Mouse (Mus musculus): ENCODE measurements around the gene Zfhx3. TPM values are rescaled to one million over a fixed set of nuclear protein-coding genes. Genes with fewer than 3 reads are reported as not detected.

Gene Zfhx3
- polyA plus RNA-seq, 1 experiment = 17.1 TPM

- Histone ChIP-seq H3K4me1 (ENCODE audit: control insufficient read depth, insufficient read depth, low read length) (peaks cover 23% of the 10 kb centered on the region), H3K27ac (ENCODE audit: insufficient read depth, low read depth, low read length) (no peak overlapping the region), H3K4me3 (ENCODE audit: insufficient read depth, low read length) (no peak overlapping the region)
- no peak for TF ChIP-seq CTCF (IDR thresholded peaks at IDR 0.05; ENCODE audit: low read depth, low read length)
- no peak for TF ChIP-seq POLR2A (IDR thresholded peaks at IDR 0.05; ENCODE audit: borderline replicate concordance, low read depth, low read length)
Measured at GRCm38 (mm10) chr8:108770334-108770733, 827.9 kb downstream of the Zfhx3 start.

DNA sequence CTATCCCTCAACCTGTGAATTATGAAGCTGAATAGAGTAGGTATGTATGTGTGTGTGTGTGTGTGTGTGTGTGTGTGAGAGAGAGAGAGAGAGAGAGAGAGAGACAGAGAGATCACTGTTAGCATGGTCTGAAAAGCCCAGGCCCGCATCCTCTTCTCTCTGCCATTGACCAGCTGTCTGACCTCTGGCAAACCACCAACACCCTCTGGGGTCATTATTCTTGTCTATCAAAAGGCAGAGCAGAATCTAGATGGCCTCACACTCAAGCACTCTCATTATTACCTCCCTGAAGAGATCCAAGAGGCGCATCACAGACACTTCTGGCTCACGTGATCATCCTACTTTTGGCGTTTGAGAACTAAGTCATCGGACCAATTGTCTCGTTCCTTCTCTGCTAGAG is 831.0 kb downstream of the Zfhx3 start:
- TF ChIP-seq CTCF (IDR thresholded peaks at IDR 0.05; ENCODE audit: low read depth, low read length) = no peak
- TF ChIP-seq POLR2A (IDR thresholded peaks at IDR 0.05; ENCODE audit: borderline replicate concordance, low read depth, low read length) = no peak
- Histone ChIP-seq H3K27ac (ENCODE audit: insufficient read depth, low read depth, low read length) (no peak overlapping the region), H3K4me1 (ENCODE audit: control insufficient read depth, insufficient read depth, low read length) (peaks cover 9% of the 10 kb centered on the region)

DNA sequence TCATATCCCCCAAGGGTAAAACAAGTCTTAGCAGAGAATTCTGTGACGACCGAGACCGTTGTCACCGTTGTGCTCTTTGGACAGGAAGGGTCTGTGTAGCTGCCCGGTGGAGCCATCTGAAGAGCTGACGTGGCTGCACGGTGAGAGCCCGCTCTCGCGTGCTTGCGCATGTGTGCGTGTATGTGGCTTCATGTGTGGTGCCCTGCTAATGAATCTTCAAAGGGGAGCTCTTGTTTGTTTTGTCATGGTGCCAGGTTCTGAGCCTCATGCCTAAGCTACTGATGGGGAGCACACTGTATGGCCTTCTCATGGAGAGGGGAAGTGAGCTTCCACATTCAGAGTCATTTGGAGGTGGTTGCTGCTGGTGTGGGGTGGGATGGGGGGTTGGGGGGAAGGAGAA is 835.6 kb downstream of the Zfhx3 start:
- TF ChIP-seq POLR2A (IDR thresholded peaks at IDR 0.05; ENCODE audit: borderline replicate concordance, low read depth, low read length) (no peak), CTCF (IDR thresholded peaks at IDR 0.05; ENCODE audit: low read depth, low read length) (no peak)
- Histone ChIP-seq H3K4me3 (ENCODE audit: insufficient read depth, low read length) (no peak overlapping the region), H3K4me1 (ENCODE audit: control insufficient read depth, insufficient read depth, low read length) (peaks cover 30% of the 10 kb centered on the region), H3K27ac (ENCODE audit: insufficient read depth, low read depth, low read length) (no peak overlapping the region)

More for the DNA sequence above, 831.0 kb downstream of the Zfhx3 start:
- H3K4me3 ChIP-seq (ENCODE audit: insufficient read depth, low read length) = no peak overlapping the region

GRCm38 (mm10) chr8:108778551-108778950 is 836.1 kb downstream of the Zfhx3 start:
- H3K4me1 ChIP-seq (ENCODE audit: control insufficient read depth, insufficient read depth, low read length) = peaks cover 35% of the 10 kb centered on the region
- TF ChIP-seq POLR2A (IDR thresholded peaks at IDR 0.05; ENCODE audit: borderline replicate concordance, low read depth, low read length) = no peak
- no peak for TF ChIP-seq CTCF (IDR thresholded peaks at IDR 0.05; ENCODE audit: low read depth, low read length)
- no peak overlapping the region for H3K27ac ChIP-seq (ENCODE audit: insufficient read depth, low read depth, low read length)
- no peak overlapping the region for H3K4me3 ChIP-seq (ENCODE audit: insufficient read depth, low read length)

DNA sequence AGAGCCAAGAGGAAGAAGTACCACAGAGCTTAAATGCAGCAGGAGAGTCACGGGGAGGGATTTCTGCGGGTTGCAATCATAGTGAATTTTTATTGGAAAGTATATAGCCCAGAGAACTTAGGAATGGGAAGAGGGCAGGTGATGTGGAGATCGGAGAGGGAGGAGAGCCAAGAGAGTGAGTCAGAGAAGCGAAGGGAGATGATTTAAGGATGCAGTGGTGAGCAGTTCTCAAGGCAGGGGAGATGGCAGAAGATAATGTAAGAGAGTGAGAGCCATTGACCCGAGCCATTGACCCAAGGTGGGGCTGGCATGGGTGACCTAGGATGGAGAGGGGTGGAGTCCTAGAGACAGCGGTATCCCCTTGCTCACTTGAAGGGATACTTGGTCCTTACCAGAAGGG is 838.3 kb downstream of the Zfhx3 start:
- no peak for TF ChIP-seq POLR2A (IDR thresholded peaks at IDR 0.05; ENCODE audit: borderline replicate concordance, low read depth, low read length)
- no peak for TF ChIP-seq CTCF (IDR thresholded peaks at IDR 0.05; ENCODE audit: low read depth, low read length)
- Histone ChIP-seq H3K4me1 (ENCODE audit: control insufficient read depth, insufficient read depth, low read length) (peaks cover 42% of the 10 kb centered on the region), H3K4me3 (ENCODE audit: insufficient read depth, low read length) (no peak overlapping the region), H3K27ac (ENCODE audit: insufficient read depth, low read depth, low read length) (no peak overlapping the region)

- Histone ChIP-seq H3K27ac (ENCODE audit: insufficient read depth, low read depth, low read length) (no peak overlapping the region), H3K4me1 (ENCODE audit: control insufficient read depth, insufficient read depth, low read length) (peaks cover 42% of the 10 kb centered on the region), H3K4me3 (ENCODE audit: insufficient read depth, low read length) (no peak overlapping the region)
- TF ChIP-seq CTCF (IDR thresholded peaks at IDR 0.05; ENCODE audit: low read depth, low read length) (no peak), POLR2A (IDR thresholded peaks at IDR 0.05; ENCODE audit: borderline replicate concordance, low read depth, low read length) (no peak)
Measured at GRCm38 (mm10) chr8:108781192-108781591, 838.7 kb downstream of the Zfhx3 start.

DNA sequence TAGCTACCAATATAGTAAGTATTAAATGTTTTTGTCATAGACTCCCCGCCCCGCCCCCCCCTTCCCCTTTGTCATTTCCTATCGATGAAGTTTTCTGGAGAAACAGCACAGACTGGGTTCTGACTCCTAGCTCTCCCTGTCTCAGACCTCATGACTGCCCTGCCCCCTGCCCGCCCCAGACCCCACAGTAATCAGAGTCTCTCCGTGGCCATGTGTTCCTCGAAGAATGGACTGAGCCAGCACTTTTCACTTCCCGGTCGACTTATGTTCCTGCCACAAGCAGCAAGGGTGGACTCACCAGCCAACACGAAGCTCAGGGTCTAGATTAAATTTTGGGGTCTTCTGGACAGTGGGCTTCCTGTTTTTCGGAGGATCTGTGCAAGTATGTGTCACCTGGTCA is 840.7 kb downstream of the Zfhx3 start:
- no peak overlapping the region for H3K4me3 ChIP-seq (ENCODE audit: insufficient read depth, low read length)
- H3K4me1 ChIP-seq (ENCODE audit: control insufficient read depth, insufficient read depth, low read length) = peaks cover 40% of the 10 kb centered on the region
- TF ChIP-seq CTCF (IDR thresholded peaks at IDR 0.05; ENCODE audit: low read depth, low read length) (no peak), POLR2A (IDR thresholded peaks at IDR 0.05; ENCODE audit: borderline replicate concordance, low read depth, low read length) (no peak)
- H3K27ac ChIP-seq (ENCODE audit: insufficient read depth, low read depth, low read length) = no peak overlapping the region

DNA sequence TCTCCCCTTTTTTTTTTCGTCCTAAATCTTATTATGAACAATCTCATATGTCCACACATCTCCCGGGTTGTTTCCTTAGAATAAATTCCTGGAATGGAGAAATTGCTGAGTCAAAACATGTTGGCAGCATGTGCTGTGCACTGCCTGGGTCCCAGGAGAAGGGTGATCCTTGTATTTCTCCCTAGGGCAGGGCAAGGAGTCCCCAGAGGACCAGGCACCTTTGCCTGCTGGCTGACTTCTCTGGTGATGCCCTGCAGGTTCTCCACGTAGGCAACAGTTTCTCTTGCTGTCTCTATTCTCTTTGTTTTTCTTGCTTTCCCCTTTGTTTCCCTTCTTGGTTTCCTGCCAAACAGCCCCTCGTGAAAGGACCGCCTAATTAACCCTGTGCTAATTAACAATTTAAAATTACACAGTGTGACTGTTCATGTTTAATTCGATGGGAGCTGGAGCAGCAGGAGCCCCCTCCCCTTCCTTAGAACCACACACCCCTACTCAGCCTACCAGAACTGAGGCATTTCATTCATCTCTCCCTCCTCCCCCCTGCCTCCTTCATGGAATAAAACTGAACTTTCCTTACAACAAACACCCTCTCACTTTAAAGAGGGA is 845.8 kb downstream of the Zfhx3 start:
- Histone ChIP-seq H3K4me1 (ENCODE audit: control insufficient read depth, insufficient read depth, low read length) (peaks cover 10% of the 10 kb centered on the region), H3K27ac (ENCODE audit: insufficient read depth, low read depth, low read length) (no peak overlapping the region), H3K4me3 (ENCODE audit: insufficient read depth, low read length) (no peak overlapping the region)
- TF ChIP-seq POLR2A (IDR thresholded peaks at IDR 0.05; ENCODE audit: borderline replicate concordance, low read depth, low read length) (no peak), CTCF (IDR thresholded peaks at IDR 0.05; ENCODE audit: low read depth, low read length) (no peak)

- TF ChIP-seq POLR2A (IDR thresholded peaks at IDR 0.05; ENCODE audit: borderline replicate concordance, low read depth, low read length) = no peak
- TF ChIP-seq CTCF (IDR thresholded peaks at IDR 0.05; ENCODE audit: low read depth, low read length) = no peak
- no peak overlapping the region for H3K4me3 ChIP-seq (ENCODE audit: insufficient read depth, low read length)
- no peak overlapping the region for H3K27ac ChIP-seq (ENCODE audit: insufficient read depth, low read depth, low read length)
- H3K4me1 ChIP-seq (ENCODE audit: control insufficient read depth, insufficient read depth, low read length) = peaks cover 5% of the 10 kb centered on the region
Measured at GRCm38 (mm10) chr8:108788762-108789157, 846.3 kb downstream of the Zfhx3 start.

- Histone ChIP-seq H3K27ac (ENCODE audit: insufficient read depth, low read depth, low read length) (no peak overlapping the region), H3K4me3 (ENCODE audit: insufficient read depth, low read length) (no peak overlapping the region), H3K4me1 (ENCODE audit: control insufficient read depth, insufficient read depth, low read length) (no peaks in the 10 kb centered on the region)
- TF ChIP-seq POLR2A (IDR thresholded peaks at IDR 0.05; ENCODE audit: borderline replicate concordance, low read depth, low read length) (no peak), CTCF (IDR thresholded peaks at IDR 0.05; ENCODE audit: low read depth, low read length) (no peak)
Measured at GRCm38 (mm10) chr8:108790559-108791293, 848.3 kb downstream of the Zfhx3 start.
